Mouse (Mus musculus): ENCODE measurements around the gene Tacc3. TPM values are rescaled to one million over a fixed set of nuclear protein-coding genes. Genes with fewer than 3 reads are reported as not detected.
A peak's percentile ranks its signal among the peaks of the same experiment; 100 is the strongest.

Tacc3 gene
- total RNA-seq, 2 experiments from 2014 or later = 15.7 to 19.8 TPM

DNA sequence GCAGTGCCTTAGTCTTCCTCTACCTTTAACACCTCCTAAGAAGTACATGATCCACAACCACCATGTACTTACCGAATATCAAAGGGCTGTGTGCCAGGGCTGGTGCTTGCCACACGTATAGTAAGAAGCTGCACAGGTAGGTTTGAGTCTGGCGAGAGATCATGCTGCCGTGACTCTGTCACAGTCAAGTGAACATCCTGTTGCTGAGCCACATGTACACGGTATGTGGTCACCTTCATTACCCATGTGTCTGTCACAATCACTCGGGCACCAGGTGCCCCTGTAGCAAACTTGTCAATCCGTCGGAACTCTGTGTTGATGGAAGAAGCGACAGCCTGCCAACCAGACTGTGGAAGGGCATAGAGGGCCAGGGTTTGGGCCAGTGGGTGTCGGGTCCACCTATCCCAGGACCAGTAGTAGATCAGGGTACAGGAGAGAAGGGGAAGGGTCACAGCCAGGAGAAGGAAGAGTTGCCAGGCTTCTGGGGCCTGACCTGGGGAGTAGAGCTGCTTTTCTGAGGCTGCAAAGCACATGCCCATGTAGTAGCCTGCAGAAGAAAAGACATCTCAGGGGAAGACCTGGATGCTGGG, 2.6 kb upstream of the Tacc3 start:
- no peak for DNase-seq

DNA sequence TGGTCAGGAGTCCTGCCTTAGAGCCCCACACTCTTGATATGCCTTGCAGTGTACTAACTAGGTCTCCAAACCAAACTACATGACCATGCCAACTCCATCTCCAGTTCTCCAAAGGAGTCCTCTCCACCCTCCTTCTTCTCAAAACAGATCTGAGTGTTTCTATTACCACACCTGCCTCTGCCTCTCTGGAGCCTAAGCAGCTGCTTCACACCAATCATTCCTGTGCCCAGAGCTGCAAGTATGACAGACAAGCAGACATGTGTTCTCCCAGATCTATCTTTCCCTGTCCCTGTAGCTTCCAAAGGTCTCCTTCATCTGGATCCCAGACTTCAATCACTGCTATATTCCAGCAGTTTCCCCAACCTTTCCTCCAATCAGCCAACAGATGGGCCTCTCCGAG, 1.2 kb upstream of the Tacc3 start:
- no peak for DNase-seq

DNA sequence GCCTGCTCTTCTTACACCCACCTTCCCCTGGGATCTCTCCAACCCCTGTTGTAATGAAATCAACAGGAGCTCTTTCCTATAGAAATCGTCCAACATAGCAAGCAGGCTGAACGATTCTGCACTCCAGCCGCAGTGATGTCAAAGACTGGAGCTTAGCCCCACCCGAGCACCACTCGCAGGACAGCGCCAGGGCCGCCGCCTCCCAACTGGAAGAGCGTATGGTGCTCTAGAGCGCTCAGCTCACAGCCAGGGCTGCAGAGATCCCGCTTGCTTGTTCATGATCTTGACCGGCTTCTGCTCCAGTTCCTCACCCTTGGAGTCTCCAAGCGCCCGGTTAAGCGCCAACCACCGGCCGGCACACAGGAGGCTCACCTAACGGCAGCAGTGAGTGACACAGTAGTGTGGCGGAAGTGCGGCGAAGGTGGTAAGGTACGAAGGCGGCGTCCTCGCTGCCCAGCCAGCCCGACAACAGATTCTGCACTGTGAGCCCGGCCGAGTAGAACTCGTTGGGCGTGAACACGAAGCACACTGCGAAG, 609 bp upstream of the Tacc3 start:
- no peak for DNase-seq

DNA sequence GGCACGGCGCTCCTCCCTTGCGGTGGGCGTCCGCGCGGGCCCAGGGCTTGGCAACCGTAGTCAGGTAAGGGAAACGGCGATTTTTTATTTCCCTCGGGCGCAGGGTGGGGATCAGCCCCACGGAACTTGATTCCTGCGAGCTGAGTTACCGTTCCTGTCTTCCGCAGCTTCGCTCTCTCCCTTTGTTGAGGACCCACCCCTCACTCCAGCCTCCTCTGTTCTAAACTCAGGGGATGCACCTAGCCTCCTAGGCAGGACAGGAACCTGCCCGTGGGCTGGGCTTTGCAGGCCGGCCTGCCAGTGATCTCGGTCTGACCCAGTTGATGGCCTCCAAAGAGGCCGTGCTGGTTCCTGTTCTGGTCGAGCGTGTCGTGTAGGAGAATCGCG, 729 bp downstream of the Tacc3 start:
- no peak for DNase-seq

DNA sequence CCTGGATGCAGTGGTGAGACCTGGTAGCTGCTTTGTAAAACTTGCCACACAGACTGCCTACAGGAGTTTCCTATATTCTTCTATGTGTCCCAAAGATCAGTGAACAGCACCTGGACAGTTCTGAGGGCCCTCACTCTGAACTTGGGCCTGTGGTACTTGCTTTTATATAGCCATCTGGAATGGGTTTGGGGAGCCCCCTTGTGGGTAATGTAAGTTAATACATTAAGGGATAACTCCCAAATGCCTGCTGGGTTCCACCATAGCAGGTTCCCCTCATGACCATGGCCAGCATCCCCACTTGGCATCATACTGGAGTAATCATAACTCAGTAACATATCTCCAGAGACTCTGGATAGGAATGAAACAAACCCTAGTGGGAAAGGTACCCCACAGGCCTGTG, 10.3 kb downstream of the Tacc3 start:
- DNase-seq = no peak

DNA sequence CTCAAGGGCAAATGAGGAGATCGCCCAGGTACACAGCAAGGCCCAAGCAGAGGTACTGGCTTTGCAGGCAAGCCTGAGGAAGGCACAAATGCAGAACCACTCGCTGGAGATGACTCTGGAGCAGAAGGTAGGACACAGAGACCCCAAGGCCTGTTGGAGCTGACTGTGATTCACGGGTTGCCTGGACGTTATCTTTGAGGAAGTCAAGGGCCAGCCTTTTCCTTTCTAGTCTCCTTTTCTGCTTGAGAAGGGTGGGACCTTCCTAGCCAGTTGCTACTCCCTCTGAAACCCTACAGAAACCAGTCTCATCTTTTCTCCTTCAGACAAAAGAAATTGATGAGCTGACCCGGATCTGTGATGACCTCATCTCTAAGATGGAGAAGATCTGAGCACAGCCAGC, 13.7 kb downstream of the Tacc3 start:
- DNase-seq = no peak

DNA sequence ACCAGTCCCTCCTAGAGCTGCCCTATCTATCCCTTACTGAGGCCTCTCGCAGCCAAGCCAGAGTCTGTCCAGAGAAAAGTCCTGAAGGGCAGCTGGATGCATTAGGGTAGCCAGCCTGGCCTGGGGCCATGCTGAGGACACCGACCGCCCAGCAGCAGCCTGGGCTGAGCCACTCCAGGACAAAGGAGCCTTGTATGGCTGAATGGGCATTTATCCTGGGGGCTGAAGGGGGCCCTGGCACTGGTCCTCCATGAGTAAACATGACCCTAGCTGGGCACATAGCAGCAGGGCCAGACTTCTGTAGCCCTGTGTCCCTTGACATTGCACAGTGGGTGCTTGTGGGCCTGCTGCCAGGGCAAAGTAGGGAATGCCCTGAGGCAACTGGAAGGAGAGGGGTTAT, 16.5 kb downstream of the Tacc3 start:
- DNase-seq = peak; percentile 47

DNA sequence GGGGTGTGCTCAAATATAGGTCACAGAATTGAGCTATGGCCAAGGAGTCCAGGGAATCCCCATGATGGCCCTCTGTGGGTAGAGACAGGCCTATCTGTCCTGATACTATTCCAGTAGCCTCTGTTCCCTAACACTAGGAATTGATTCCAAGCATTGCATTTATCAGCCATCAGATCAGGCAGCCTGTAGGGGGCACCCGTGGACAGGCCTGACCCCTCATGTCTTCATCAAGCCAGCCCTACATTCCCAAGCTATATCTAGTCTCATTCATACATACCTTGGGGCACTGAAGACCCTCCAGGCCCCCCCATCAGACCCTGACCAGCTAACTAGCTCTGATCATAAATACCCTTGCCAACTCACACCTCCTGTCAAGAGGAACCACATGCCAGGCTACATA, 18.0 kb downstream of the Tacc3 start:
- DNase-seq = peak; percentile 72

DNA sequence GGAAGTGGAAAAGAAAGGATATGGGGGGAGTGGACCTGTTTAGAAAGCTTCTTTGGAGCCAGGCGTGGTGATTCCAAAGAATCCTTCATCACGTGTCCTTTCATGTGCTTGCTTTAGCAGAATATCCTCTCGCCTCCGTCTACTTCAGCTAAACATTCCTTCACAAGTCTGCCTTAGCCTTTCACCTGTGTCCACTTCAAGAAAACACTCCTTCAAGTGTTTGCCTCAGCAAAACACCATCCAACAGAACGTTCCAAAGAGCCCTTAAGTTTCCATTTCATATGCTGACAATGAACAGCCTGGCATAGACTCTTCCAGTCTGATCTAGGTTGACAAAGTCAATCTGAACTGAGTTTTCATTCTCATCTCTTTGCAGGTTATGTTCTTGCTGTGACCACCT, 20.3 kb downstream of the Tacc3 start:
- DNase-seq = no peak

DNA sequence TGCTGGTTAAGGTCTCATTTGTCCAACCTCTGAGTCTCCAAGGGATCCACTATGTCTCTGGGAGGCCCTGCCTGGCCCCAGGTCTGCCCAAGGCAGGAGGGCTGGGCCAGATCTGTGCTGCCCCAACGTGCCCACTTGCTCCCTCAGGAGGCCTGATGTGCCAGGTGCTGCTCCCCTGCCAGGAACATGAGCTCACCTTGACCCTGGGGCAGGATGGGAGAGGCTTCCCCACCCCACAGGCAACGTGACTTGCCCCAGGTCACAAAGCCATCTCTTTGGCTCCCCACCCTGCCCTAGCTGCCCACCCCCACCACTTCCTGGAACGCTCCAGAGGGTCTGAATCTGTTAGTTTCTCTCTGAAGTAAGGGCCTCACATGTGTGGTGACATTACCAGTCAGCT, 23.1 kb downstream of the Tacc3 start:
- DNase-seq = no peak

DNA sequence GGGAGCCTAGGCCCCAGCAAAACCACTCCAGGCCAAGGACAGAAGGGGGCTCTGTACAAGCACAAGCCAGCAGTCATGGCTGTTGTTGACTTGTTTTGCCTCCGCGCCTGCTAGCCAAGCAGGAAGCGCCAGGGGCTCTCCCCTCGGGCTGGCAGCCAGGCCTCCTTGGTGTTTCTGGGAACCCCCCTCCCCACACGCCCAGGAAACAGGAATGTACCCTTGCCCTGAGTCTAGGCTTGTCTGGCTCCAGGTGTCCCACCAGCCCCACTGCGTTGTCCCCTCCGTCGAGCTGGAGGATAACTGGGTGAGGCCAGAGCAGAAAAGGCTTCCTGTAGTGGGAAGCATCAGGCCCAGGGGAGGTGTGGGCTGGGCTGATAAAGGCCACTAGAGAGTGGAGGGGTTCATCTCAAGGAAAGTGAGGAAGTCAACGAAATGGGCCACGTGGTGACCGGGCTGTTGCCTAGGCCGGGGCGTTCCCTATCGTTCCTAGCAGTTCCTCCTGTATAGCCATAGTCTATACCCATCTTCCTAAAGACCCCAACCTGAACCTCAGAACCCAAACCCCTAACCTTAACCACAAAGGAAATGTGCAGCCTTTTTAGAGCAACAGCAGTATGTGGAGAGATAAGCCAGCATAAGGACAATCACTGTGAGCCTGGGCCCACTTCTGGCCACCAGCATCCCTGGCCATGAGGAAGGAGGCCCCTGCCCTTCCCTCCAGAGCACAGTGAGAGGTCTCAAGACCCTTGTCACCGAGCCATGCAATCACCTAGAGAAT, 23.9 kb downstream of the Tacc3 start:
- DNase-seq = no peak

DNA sequence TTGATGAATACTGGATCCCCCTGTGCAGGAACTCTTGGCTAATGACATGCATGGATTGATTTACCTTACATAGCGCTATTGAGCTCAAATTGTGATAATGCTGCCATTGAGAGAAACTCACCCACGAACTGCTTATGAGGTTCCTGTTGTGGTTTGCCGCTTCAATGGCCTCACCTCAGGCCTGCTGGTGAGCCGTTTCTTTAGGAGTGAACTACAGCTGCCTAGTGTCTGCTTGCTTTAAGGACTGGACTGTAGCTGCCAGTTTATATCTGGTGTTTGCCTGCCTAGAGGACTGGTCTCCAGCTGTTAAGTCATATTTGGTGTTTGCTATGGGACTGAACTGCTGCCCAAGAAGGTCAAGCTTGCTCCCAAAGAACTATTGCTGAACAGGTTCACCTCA, 25.0 kb downstream of the Tacc3 start:
- no peak for DNase-seq

DNA sequence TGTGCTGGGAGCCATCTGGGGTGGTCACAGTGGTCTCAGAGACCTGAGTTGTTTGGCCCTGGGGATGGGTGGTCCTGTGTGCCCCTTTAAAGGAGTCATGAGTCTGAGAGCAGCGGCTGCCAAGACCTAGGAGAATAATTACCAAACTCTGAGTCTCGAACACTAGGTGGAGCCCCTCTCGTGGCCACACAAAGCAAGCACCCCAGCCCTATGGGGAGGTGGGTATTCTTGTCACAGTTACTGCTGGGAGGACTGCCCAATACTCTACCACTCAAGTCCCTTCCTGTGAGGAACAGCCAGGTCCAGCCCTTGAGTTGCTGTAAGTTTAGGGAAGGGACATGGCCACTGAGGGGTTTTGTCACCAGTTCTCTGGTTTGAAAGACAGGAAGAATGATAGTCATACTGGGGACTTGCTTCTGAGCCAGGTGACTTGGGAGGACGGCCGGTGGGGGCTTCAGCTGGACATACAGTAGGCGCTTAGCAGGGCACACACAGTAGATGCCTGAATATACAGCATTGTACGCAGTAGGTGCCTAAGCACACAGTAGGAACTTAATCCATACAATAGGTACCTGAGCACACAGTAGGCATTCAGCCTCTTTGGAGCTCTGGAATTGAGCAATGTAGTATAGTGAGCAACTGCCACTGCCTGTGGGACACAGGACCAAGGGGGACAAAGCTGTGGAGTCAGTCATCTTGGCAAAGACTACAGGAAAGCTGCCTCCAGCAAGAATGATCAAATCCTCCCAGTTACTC, 26.1 kb downstream of the Tacc3 start:
- DNase-seq = no peak

DNA sequence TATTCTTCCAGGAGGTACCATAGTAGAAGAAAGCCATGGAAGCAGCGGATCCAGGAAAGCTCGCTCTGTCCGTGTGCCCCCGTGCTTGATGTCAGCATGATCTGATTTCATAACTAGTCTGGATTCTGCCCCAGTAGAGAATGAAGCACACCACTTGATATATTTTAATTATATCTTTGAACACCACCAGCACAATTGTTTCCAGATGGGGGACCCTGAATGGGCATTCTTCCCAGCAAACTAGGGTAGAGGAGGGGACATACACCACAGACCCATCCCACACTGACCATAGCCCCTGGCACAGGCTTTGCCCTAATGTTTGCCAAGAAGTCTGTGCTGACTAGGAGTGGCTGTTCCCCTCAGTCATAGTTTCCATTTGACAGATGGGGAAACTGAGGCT, 27.0 kb downstream of the Tacc3 start:
- no peak for DNase-seq

DNA sequence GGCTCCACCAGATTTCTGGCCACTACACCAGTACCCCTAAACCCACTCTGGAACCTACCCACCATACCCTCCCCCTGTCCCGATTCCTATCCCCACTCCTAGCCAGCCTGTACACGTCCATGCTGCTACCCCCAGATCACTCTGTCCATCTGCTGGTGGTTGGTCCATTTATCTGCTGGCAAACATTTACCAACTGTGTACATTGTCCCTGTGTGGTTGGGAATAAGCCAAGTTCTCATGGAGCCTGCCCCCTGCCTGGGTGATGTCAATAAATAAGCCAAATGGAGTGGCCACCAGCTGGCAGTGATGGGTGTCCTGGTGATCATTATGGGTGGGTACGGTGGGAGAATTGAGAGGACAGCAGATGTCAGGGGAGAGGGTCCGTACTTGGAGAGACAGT, 29.2 kb downstream of the Tacc3 start:
- DNase-seq = no peak

DNA sequence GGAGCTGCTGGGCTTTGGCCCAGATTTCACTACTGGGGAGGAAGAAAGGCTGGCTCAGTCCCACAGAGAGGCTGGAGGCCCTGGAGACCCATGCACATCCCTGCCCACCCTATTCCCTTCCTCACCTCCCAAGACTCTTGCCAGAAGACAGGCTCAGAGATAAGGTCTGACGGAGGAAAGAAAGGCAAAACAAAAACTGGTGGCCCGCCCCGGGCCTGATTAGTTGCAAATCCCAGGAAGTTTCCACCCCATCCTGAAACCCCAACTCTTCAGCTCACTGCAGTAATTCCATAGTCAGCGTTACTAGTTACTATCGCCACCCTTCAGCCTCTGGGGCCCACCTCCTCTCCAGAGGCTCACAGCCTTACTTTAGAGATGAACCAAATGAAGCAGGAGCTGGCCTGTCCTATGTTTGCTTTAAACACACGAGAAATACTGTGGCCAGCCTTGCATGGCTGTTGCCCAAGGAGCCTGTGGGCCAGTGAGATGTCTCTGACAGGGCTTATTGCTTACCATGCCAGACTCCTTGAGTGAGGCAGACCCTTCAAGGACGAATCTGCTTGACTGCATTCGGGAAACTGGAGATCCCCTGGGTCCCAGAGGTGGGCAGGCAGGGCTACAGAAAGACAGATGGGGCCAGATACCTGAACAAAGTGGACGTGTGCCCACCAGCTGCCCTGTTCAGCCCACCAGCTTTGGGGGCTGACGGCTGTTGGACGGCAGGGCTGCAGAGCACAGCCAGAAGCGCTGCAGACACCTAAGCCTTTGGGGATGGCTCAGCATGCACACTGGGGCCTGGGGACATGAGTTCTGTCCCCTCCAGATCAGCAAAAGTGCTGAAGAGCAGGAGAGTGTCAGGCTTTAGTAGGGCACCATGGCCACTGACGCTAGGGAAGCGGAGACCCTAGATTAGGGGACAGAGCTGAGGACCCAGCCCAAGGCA, 30.6 kb downstream of the Tacc3 start:
- no peak for DNase-seq

DNA sequence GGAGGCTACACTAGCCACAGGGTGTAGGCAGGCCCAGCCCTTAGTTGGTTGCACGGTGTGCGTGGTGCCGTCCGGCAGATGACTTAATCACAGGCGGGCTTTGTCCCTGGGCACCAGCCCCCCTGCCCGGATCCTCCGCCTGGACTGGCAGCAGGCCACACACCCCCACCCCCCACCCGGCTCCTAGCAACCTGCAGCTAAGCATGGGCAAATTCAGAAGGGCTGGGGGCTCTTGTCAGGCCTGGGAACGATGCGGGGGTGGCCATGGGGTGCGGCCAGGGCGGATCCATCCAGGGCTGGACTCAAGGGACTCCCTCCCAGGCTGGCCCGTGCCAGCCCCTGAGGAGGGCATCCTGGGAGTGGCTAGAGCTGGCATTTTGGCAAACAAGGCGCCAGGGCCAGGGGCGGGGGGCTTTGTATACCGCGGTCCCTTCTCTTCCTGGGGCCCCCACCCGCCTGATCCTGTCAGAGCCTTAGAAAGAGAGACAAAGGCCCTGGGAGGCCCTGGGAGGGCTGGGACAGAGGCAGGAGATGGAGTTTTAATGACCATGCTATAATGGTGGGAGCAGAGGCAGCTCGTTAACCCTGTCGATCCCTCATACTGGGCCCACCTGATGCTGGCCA, 31.4 kb downstream of the Tacc3 start:
- DNase-seq = no peak

DNA sequence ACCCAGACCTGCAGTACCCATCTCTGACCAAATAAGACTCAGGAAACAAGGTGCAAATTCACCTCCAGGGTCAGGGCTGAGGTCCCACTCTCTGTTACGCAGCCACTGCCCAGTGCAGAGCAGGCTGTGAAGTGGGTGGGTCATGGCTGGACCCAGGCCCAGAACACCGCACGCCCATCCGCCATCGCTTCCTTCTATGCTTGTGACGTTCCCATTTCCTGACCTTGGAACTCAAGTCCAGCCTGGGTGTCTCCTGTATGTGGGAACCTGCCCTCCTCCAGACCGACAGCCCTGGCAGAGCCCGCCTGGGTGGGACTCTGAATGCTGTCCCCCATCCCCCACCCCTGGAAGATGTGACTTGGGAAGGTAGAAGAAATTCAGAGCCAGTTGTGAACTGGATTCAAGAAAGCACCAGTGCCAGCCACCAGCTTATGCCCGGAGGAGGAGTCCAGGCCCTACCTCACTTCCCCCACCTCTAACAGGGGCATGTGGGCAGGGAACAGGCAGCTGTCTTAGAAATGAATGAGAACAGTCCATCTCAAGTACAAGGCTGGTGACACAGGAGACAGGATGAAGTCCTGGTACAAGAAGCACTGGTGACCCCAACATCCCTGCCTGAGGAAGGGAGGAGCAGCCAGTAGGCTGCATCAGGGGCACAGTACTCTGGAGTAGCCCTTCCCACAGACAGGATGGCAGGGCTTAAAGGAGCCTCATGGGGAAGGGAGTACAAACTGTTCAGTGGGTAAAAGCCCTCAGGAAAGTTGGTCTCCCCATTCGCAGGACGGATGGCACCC, 32.1 kb downstream of the Tacc3 start:
- no peak for DNase-seq

DNA sequence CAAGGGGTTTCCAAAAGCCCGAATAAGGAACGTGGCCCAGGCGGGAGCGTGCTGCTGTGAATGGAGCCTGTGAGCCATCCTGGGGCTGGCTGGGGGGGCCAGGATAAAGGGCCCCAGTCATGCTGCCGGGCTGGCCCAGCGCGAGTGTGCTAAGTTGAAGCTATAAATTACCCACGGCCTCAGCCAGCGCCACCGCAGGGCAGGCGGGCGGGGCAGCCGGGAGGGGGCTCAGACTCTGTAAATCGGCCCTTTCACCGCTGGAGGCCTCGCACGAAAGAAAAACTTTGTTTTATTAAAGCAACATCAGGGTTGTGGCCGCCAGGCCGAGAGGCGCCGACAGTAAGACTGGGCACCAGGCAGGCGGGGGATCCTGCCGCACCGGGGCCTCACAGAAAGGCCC, 34.5 kb downstream of the Tacc3 start:
- DNase-seq = no peak

DNA sequence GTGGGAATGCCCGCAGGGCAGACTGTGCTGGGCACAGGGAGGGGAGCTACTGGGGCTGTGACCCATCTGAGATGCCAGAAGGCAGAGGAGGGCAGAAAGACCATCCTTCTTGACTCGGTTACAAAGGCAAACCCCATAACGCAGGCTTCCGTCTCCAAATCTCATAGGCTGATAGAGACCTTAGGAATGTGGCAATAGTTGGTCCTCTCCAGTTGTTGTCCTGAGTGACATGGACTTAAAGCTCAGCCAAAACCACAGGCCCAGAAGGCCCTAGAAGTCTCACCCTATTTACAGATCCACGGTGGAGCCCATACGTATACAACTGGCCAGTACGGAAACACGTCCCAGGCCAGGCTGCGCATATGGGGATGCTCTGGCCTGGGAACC, 36.5 kb downstream of the Tacc3 start:
- no peak for DNase-seq
